Mouse (Mus musculus) cerebellum, postnatal 10 days (tissue): ENCODE measurements around the gene Mical3.

Source experiments
- DNase-seq, 2 experiments: peaks; one replicate each; pipeline ENCODE4 v3.0.0; 2021; ENCODE audit warnings: mixed read lengths in 2 of 2

Mical3 gene

GRCm38 (mm10) chr6:121108075-121108474 lies 22.7 kb downstream of the Mical3 start:
- DNase-seq: no peak

- DNase-seq: peak; percentile 80 to 81
These were observed 23.9 kb downstream of the Mical3 start for GRCm38 (mm10) chr6:121106711-121107405.

- no peak for DNase-seq
These were observed 25.1 kb downstream of the Mical3 start for GRCm38 (mm10) chr6:121105726-121106125.

GRCm38 (mm10) chr6:121103406-121104171 lies 27.2 kb downstream of the Mical3 start:
- DNase-seq: no peak

GRCm38 (mm10) chr6:121102941-121103340 lies 27.9 kb downstream of the Mical3 start:
- peak; percentile 41 to 51 for DNase-seq

GRCm38 (mm10) chr6:121102084-121102483 lies 28.7 kb downstream of the Mical3 start:
- no peak for DNase-seq

- no peak for DNase-seq
These were observed 29.6 kb downstream of the Mical3 start for GRCm38 (mm10) chr6:121101201-121101600.

GRCm38 (mm10) chr6:121099831-121100230 lies 31.0 kb downstream of the Mical3 start:
- DNase-seq: no peak

- no peak for DNase-seq
These were observed 31.6 kb downstream of the Mical3 start for GRCm38 (mm10) chr6:121099228-121099608.

GRCm38 (mm10) chr6:121098511-121099227 lies 32.1 kb downstream of the Mical3 start:
- peak; percentile 55 to 60 for DNase-seq

GRCm38 (mm10) chr6:121098109-121098508 lies 32.7 kb downstream of the Mical3 start:
- no peak for DNase-seq

GRCm38 (mm10) chr6:121096862-121097261 lies 33.9 kb downstream of the Mical3 start:
- DNase-seq: peak in 1 of 2 experiments; percentile 41

- DNase-seq: no peak
These were observed 34.4 kb downstream of the Mical3 start for GRCm38 (mm10) chr6:121096390-121096789.

GRCm38 (mm10) chr6:121093662-121094408 lies 37.0 kb downstream of the Mical3 start:
- no peak for DNase-seq

GRCm38 (mm10) chr6:121090786-121091185 lies 40.0 kb downstream of the Mical3 start:
- no peak for DNase-seq

GRCm38 (mm10) chr6:121087586-121088245 lies 43.1 kb downstream of the Mical3 start:
- DNase-seq: peak; percentile 63 to 74

- DNase-seq: no peak
These were observed 43.7 kb downstream of the Mical3 start for GRCm38 (mm10) chr6:121087127-121087526.

- DNase-seq: no peak
These were observed 44.6 kb downstream of the Mical3 start for GRCm38 (mm10) chr6:121086226-121086625.

- no peak for DNase-seq
These were observed 46.7 kb downstream of the Mical3 start for GRCm38 (mm10) chr6:121084050-121084480.

- DNase-seq: no peak
These were observed 48.7 kb downstream of the Mical3 start for GRCm38 (mm10) chr6:121082094-121082473.

- DNase-seq: peak; percentile 71 to 73
These were observed 49.3 kb downstream of the Mical3 start for GRCm38 (mm10) chr6:121081288-121082093.
